Mouse (Mus musculus) adrenal gland, postnatal 36 days (tissue): ENCODE data around the gene Zmym2. TPM values are rescaled to one million over a fixed set of nuclear protein-coding genes. Genes with fewer than 3 reads are reported as not detected.

Experiments
- DNase-seq, 2 experiments: peaks; one replicate each; pipeline ENCODE4 v3.0.0; 2021; ENCODE audit warnings: mixed read lengths in 1 of 2
- total RNA-seq, 2 experiments: library from RNA; stranded (reverse); gene quantifications; 2 replicates each; pipeline ENCODE4 v1.2.3; 2021

Gene Zmym2
- total RNA-seq, 2 experiments from 2014 or later = 54.9 to 55.5 TPM

GRCm38 (mm10) chr14:56918532-56918931 is 32.1 kb downstream of the Zmym2 start:
- DNase-seq = no peak

GRCm38 (mm10) chr14:56935481-56935880 is 49.0 kb downstream of the Zmym2 start:
- DNase-seq = no peak

GRCm38 (mm10) chr14:56939903-56940302 is 53.5 kb downstream of the Zmym2 start:
- DNase-seq = no peak

- no peak for DNase-seq
Observed at GRCm38 (mm10) chr14:56952928-56953327, 66.5 kb downstream of the Zmym2 start.

- DNase-seq = no peak
Observed at GRCm38 (mm10) chr14:56954393-56954792, 67.9 kb downstream of the Zmym2 start.

- peak; percentile 5 to 27 for DNase-seq
Observed at GRCm38 (mm10) chr14:56963969-56964734, 77.7 kb downstream of the Zmym2 start.

DNA sequence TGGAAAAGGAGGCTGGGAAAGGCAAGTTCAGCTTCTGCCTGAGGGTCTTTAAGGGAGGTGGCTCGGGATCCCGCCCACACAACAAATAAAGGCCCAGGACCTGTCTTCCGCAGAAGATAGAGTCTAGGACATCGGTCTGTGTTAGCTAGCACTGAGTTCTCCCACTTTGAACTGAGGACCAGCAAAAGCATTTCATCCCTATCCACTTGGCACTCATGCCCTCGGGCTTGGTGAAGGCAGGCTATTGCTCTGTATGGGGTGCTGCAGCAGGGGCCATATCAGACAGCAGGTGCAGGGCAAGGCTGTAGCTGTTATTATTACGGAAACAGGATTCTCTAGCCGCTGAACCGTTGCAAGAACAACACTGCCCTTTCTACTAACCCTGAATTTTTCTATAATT is 83.2 kb downstream of the Zmym2 start:
- DNase-seq = no peak

DNA sequence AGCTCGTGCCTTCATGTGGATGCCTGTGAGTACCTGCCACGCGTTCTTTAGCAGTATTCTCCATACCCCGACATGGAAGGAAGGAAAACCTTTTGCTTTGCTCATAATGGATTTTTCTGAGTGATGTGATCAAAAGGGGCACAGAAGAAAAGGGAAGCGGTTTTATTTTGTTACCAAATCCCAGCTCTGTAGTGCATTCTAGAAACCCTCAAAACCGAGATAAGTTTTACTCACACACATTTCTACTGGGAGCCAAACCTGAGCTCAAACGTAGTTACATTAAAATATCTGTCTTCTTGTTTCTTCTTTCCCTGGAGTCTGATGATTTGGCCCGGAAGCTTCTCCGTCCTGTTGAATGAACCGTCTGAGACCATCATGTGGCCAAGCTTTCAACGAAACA is 83.7 kb downstream of the Zmym2 start:
- DNase-seq = no peak

- DNase-seq = no peak
Observed at GRCm38 (mm10) chr14:56978045-56978655, 91.7 kb downstream of the Zmym2 start.

- no peak for DNase-seq
Observed at GRCm38 (mm10) chr14:56988621-56989020, 102.2 kb downstream of the Zmym2 start.

Other genes starting within 250 kb of the Zmym2 start
- 10 to 100 TPM; 26.5 to 32.3 TPM for gene Mphosph8, start 218.4 kb upstream of the Zmym2 start, total RNA-seq
- 10 to 100 TPM; 27.4 to 31.8 TPM for gene Pspc1, start 108.3 kb upstream of the Zmym2 start, total RNA-seq
- gene Zmym5, start 74.9 kb upstream of the Zmym2 start, total RNA-seq = 10 to 100 TPM; 29.7 to 33.9 TPM
- not detected for gene Gja3, start 171.4 kb downstream of the Zmym2 start, total RNA-seq
- 10 to 100 TPM in 1 of 2 experiments, 1 to 10 TPM in 1; 1.1 to 15.2 TPM for gene Gjb2, start 218.0 kb downstream of the Zmym2 start, total RNA-seq
- not detected for gene Gm4491, start 229.2 kb downstream of the Zmym2 start, total RNA-seq
- not detected for gene Gjb6, start 247.0 kb downstream of the Zmym2 start, total RNA-seq